Mouse (Mus musculus): ENCODE results near the gene Hivep3. TPM values are rescaled to one million over a fixed set of nuclear protein-coding genes. Genes with fewer than 3 reads are reported as not detected.
A peak's percentile ranks its signal among the peaks of the same experiment; 100 is the strongest.

Gene Hivep3
- total and polyA plus RNA-seq, 3 experiments: 5.1 to 8.2 (median 6.0) TPM

- intact Hi-C loops (cut with DNase I): no loop called here
- no peaks in the 10 kb centered on the region for H3K4me1 ChIP-seq (ENCODE audit: control insufficient read depth, insufficient read depth, low read length)
- H3K36me3 ChIP-seq (ENCODE audit: control insufficient read depth, insufficient read depth, low read length): no peaks in the 10 kb centered on the region
- H3K79me2 ChIP-seq (replicated peaks; ENCODE audit: control insufficient read depth, insufficient read depth, low read length): no peaks in the 10 kb centered on the region
- no peaks in the 10 kb centered on the region for H3K27me3 ChIP-seq (ENCODE audit: control insufficient read depth, insufficient read depth, low read length)
- H3K4me3 ChIP-seq: no peak overlapping the region
- no peak overlapping the region for H3K27ac ChIP-seq
- DNase-seq: no peak
- TF ChIP-seq EP300 (IDR thresholded peaks at IDR 0.05; ENCODE audit: insufficient read depth, low read depth, low read length): no peak
- TF ChIP-seq CTCF (IDR thresholded peaks at IDR 0.05): peak; percentile 39
- WGBS: 59% methylated on average over 3 of the region's 3 CpGs
- H3K9ac ChIP-seq (ENCODE audit: low read depth, low read length): no peak overlapping the region
Observed at GRCm38 (mm10) chr4:120003006-120003405, 269.4 kb downstream of the Hivep3 start.

GRCm38 (mm10) chr4:120006046-120006445 lies 272.5 kb downstream of the Hivep3 start:
- WGBS: 87% methylated on average over 6 of the region's 6 CpGs

GRCm38 (mm10) chr4:120007889-120008288 lies 274.3 kb downstream of the Hivep3 start:
- intact Hi-C loops (cut with DNase I): no loop called here
- no peak for TF ChIP-seq EP300 (IDR thresholded peaks at IDR 0.05; ENCODE audit: insufficient read depth, low read depth, low read length)
- no peak for TF ChIP-seq CTCF (IDR thresholded peaks at IDR 0.05)
- TF ChIP-seq POLR2A (IDR thresholded peaks at IDR 0.05; ENCODE audit: insufficient read depth, low read depth, low read length): no peak
- H3K4me3 ChIP-seq: no peak overlapping the region
- H3K4me1 ChIP-seq (ENCODE audit: control insufficient read depth, insufficient read depth, low read length): peaks cover 5% of the 10 kb centered on the region
- H3K27me3 ChIP-seq (ENCODE audit: control insufficient read depth, insufficient read depth, low read length): no peaks in the 10 kb centered on the region
- no peaks in the 10 kb centered on the region for H3K36me3 ChIP-seq (ENCODE audit: control insufficient read depth, insufficient read depth, low read length)
- H3K9ac ChIP-seq (ENCODE audit: low read depth, low read length): no peak overlapping the region
- 58% methylated on average over 3 of the region's 3 CpGs for WGBS
- DNase-seq: no peak
- no peak overlapping the region for H3K27ac ChIP-seq
- H3K79me2 ChIP-seq (replicated peaks; ENCODE audit: control insufficient read depth, insufficient read depth, low read length): no peaks in the 10 kb centered on the region

More at GRCm38 (mm10) chr4:120006046-120006445, 272.5 kb downstream of the Hivep3 start:
- Histone ChIP-seq H3K79me2 (replicated peaks; ENCODE audit: control insufficient read depth, insufficient read depth, low read length) (no peaks in the 10 kb centered on the region), H3K9ac (ENCODE audit: low read depth, low read length) (no peak overlapping the region), H3K27me3 (ENCODE audit: control insufficient read depth, insufficient read depth, low read length) (no peaks in the 10 kb centered on the region), H3K4me1 (ENCODE audit: control insufficient read depth, insufficient read depth, low read length) (peaks cover 3% of the 10 kb centered on the region), H3K27ac (no peak overlapping the region), H3K36me3 (ENCODE audit: control insufficient read depth, insufficient read depth, low read length) (no peaks in the 10 kb centered on the region), H3K4me3 (no peak overlapping the region)
- DNase-seq: no peak
- intact Hi-C loops (cut with DNase I): no loop called here
- no peak for TF ChIP-seq EP300 (IDR thresholded peaks at IDR 0.05; ENCODE audit: insufficient read depth, low read depth, low read length)

GRCm38 (mm10) chr4:120009151-120009550 lies 275.6 kb downstream of the Hivep3 start:
- Histone ChIP-seq H3K27me3 (ENCODE audit: control insufficient read depth, insufficient read depth, low read length) (no peaks in the 10 kb centered on the region), H3K36me3 (ENCODE audit: control insufficient read depth, insufficient read depth, low read length) (no peaks in the 10 kb centered on the region), H3K4me3 (no peak overlapping the region), H3K79me2 (replicated peaks; ENCODE audit: control insufficient read depth, insufficient read depth, low read length) (no peaks in the 10 kb centered on the region), H3K4me1 (ENCODE audit: control insufficient read depth, insufficient read depth, low read length) (peaks cover 5% of the 10 kb centered on the region), H3K27ac (no peak overlapping the region), H3K9ac (ENCODE audit: low read depth, low read length) (no peak overlapping the region)
- peak in 1 of 2 experiments; percentile 36 for DNase-seq
- TF ChIP-seq EP300 (IDR thresholded peaks at IDR 0.05; ENCODE audit: insufficient read depth, low read depth, low read length) (no peak), CTCF (IDR thresholded peaks at IDR 0.05) (no peak)
- intact Hi-C loops (cut with DNase I): no loop called here
- WGBS: 74% methylated on average over 2 of the region's 2 CpGs

GRCm38 (mm10) chr4:120011788-120012187 lies 278.2 kb downstream of the Hivep3 start:
- Histone ChIP-seq H3K27me3 (ENCODE audit: control insufficient read depth, insufficient read depth, low read length) (no peaks in the 10 kb centered on the region), H3K79me2 (replicated peaks; ENCODE audit: control insufficient read depth, insufficient read depth, low read length) (no peaks in the 10 kb centered on the region), H3K4me3 (no peak overlapping the region), H3K36me3 (ENCODE audit: control insufficient read depth, insufficient read depth, low read length) (no peaks in the 10 kb centered on the region), H3K4me1 (ENCODE audit: control insufficient read depth, insufficient read depth, low read length) (peaks cover 5% of the 10 kb centered on the region), H3K9ac (ENCODE audit: low read depth, low read length) (no peak overlapping the region), H3K27ac (no peak overlapping the region)
- intact Hi-C loops (cut with DNase I): no loop called here
- 51% methylated on average over 10 of the region's 10 CpGs for WGBS
- DNase-seq: no peak
- TF ChIP-seq CTCF (IDR thresholded peaks at IDR 0.05): no peak
- TF ChIP-seq EP300 (IDR thresholded peaks at IDR 0.05; ENCODE audit: insufficient read depth, low read depth, low read length): no peak
- no peak for TF ChIP-seq POLR2A (IDR thresholded peaks at IDR 0.05; ENCODE audit: insufficient read depth, low read depth, low read length)

DNA sequence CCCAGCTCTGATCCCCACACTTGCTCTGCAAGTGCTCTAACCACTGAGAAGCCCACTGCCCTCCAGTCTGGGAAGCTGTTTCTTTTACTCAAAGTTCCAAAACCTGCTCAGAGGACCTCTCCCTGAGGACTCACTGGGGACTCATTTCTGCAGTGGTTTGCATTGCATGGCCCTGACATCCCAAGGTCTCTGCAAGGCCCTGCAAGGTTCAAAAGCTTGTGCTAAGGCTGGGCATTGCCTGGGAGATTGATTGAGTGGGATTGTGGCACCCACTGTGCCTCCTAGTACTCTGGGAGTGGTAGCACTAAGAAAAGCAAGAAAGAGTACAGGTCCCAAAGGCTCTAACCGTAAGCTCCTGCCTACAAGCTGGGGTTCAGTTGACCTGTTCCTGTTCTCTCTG lies 279.3 kb downstream of the Hivep3 start:
- Histone ChIP-seq H3K36me3 (ENCODE audit: control insufficient read depth, insufficient read depth, low read length) (no peaks in the 10 kb centered on the region), H3K27me3 (ENCODE audit: control insufficient read depth, insufficient read depth, low read length) (no peaks in the 10 kb centered on the region), H3K79me2 (replicated peaks; ENCODE audit: control insufficient read depth, insufficient read depth, low read length) (no peaks in the 10 kb centered on the region), H3K27ac (no peak overlapping the region), H3K4me3 (no peak overlapping the region), H3K4me1 (ENCODE audit: control insufficient read depth, insufficient read depth, low read length) (peaks cover 5% of the 10 kb centered on the region), H3K9ac (ENCODE audit: low read depth, low read length) (no peak overlapping the region)
- intact Hi-C loops (cut with DNase I): no loop called here
- 100% methylated on average over 1 of the region's 1 CpGs for WGBS
- no peak for TF ChIP-seq CTCF (IDR thresholded peaks at IDR 0.05)
- no peak for DNase-seq

GRCm38 (mm10) chr4:120018426-120018825 lies 284.8 kb downstream of the Hivep3 start:
- no peak overlapping the region for H3K9ac ChIP-seq (ENCODE audit: low read depth, low read length)
- no peaks in the 10 kb centered on the region for H3K36me3 ChIP-seq (ENCODE audit: control insufficient read depth, insufficient read depth, low read length)
- H3K4me3 ChIP-seq: no peak overlapping the region
- H3K27ac ChIP-seq: no peak overlapping the region
- WGBS: 55% methylated on average over 5 of the region's 5 CpGs
- H3K79me2 ChIP-seq (replicated peaks; ENCODE audit: control insufficient read depth, insufficient read depth, low read length): no peaks in the 10 kb centered on the region
- H3K4me1 ChIP-seq (ENCODE audit: control insufficient read depth, insufficient read depth, low read length): no peaks in the 10 kb centered on the region
- TF ChIP-seq POLR2A (IDR thresholded peaks at IDR 0.05; ENCODE audit: insufficient read depth, low read depth, low read length) (no peak), CTCF (IDR thresholded peaks at IDR 0.05) (no peak), EP300 (IDR thresholded peaks at IDR 0.05; ENCODE audit: insufficient read depth, low read depth, low read length) (no peak)
- H3K27me3 ChIP-seq (ENCODE audit: control insufficient read depth, insufficient read depth, low read length): no peaks in the 10 kb centered on the region
- intact Hi-C loops (cut with DNase I): no loop called here
- no peak for DNase-seq
